Mouse (Mus musculus): ENCODE data around the gene Sbf1.

Sbf1 gene

DNA sequence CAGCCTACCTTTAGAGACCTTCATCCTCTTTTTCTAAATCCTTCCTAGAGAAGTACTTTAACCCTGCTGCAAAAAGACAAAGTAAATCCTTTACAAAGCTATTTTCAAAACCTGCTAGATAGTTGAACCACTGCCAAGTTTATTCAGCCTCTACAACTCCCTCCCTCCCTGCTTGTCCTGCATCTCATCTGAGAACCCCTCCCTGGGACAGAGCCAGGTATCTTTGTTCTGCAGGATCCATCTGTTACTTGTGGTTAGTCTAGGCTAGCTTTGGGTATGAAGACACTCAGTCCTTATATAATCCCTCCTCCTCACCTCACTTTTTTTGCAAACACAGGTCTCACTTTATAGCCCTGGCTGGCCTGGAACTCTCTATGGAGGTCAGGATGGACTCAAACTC is 30.1 kb downstream of the Sbf1 start:
- DNase-seq (ENCODE audit: extremely low read depth, low read depth, low spot score): no peak

- DNase-seq (ENCODE audit: extremely low read depth, low read depth, low spot score): no peak
These were observed 31.0 kb downstream of the Sbf1 start for GRCm38 (mm10) chr15:89284094-89284493.

GRCm38 (mm10) chr15:89282546-89282945 is 32.6 kb downstream of the Sbf1 start:
- no peak for DNase-seq (ENCODE audit: extremely low read depth, low read depth, low spot score)

GRCm38 (mm10) chr15:89277366-89277765 is 37.7 kb downstream of the Sbf1 start:
- no peak for DNase-seq (ENCODE audit: extremely low read depth, low read depth, low spot score)

DNA sequence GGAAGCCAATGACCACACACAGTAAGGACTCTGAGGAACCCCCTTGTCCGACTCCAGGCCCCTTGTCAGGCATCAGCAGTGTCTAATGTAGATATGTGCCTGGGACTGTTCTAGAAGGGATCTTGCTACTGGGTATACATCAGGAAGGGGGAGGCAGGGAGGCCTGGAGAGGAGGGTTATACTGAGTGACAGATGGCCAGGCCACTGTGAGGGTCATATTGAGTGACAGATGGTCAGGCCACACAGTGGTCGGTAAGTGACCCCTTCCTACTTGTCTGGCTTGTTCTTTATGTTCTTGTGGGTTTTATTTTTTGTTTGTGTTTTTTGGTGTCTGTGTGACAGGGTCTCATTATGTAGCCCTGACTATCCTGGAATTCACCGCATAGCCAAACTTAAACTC is 39.6 kb downstream of the Sbf1 start:
- no peak for DNase-seq (ENCODE audit: extremely low read depth, low read depth, low spot score)

- DNase-seq (ENCODE audit: extremely low read depth, low read depth, low spot score): no peak
These were observed 50.6 kb downstream of the Sbf1 start for GRCm38 (mm10) chr15:89264485-89264884.

DNA sequence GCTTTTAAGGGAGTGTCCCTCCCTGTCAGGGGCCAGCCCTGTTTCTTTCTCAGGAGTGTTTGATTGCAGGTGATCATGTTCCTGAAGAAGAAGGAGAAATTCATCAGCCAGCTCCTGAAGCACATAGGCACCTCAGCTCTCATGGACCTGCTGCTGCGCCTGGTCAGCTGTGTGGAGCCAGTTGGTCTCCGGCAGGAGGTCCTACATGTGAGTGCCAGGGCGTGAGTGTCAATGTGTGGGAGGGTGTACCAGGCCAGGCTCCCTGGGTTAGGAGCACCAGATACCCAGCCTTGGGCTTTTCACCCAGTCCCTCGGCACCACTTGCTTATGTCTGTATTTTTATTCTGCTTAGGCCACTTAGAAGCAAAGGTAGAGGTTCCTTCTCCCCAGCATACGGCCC is 56.1 kb downstream of the Sbf1 start:
- DNase-seq (ENCODE audit: extremely low read depth, low read depth, low spot score): no peak

GRCm38 (mm10) chr15:89255330-89255729 is 59.8 kb downstream of the Sbf1 start:
- DNase-seq (ENCODE audit: extremely low read depth, low read depth, low spot score): no peak

DNA sequence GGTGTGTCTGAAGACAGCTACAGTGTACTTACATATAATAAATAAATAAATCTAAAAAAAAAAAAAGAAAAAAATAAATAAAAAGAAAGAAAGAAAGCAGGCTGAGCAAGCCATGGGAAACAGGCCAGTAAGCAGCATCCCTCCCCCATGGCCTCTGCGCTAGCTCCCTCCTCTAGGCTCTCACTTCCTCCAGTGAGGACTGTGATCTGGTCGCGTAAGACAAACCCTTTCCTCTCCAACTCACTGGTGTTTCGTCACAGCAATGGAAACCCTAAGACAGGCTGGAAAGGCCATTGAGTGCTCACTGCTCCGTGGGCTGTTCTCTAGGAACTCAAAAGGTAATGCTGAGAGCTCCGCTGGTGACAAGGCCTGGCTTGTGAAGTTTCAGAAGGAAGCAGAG is 66.0 kb downstream of the Sbf1 start:
- no peak for DNase-seq (ENCODE audit: extremely low read depth, low read depth, low spot score)

DNA sequence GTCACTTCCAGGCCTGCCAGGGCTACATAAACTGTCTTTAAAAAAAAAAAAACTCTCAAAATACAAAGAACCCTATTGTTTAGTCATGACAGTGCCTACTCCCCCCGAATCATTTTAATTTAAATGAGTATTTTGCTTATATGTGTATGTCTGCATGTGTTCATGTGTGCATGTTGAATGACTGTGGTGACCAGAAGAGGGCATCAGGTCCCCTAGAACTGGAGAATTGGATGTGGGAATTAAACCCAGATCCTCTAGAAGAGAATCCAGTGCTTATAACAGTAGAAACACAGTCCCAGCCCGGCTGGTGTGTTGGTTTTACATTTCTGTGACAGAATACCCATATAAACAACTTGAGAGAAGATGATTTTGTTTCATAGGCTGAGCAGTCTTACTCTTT is 74.1 kb downstream of the Sbf1 start:
- DNase-seq (ENCODE audit: extremely low read depth, low read depth, low spot score): no peak

- DNase-seq (ENCODE audit: extremely low read depth, low read depth, low spot score): no peak
These were observed 75.2 kb downstream of the Sbf1 start for GRCm38 (mm10) chr15:89239751-89240392.

Measured in fat pad, adult 2 months (tissue).